Mouse (Mus musculus) left cerebral cortex, postnatal 4 days (tissue): Measurements from ENCODE around the gene Cks2. TPM values are rescaled to one million over a fixed set of nuclear protein-coding genes. Genes with fewer than 3 reads are reported as not detected.
A peak's percentile ranks its signal among the peaks of the same experiment; 100 is the strongest.

Experiments
- DNase-seq: peaks from one replicate; pipeline ENCODE4 v3.0.0-alpha.2; 2022
- intact Hi-C: fragments of 180-260 bp; cut with DNase I; formaldehyde crosslinking; loops from one replicate; pipeline ENCODE4 v1.15.1; 2025
- total RNA-seq, 2 experiments: library from RNA; stranded (reverse); gene quantifications; 2 replicates each; pipeline ENCODE4 v1.2.3; 2021

The Cks2 gene
- total RNA-seq: 1 to 10 TPM; 7.7 to 9.4 TPM

DNA sequence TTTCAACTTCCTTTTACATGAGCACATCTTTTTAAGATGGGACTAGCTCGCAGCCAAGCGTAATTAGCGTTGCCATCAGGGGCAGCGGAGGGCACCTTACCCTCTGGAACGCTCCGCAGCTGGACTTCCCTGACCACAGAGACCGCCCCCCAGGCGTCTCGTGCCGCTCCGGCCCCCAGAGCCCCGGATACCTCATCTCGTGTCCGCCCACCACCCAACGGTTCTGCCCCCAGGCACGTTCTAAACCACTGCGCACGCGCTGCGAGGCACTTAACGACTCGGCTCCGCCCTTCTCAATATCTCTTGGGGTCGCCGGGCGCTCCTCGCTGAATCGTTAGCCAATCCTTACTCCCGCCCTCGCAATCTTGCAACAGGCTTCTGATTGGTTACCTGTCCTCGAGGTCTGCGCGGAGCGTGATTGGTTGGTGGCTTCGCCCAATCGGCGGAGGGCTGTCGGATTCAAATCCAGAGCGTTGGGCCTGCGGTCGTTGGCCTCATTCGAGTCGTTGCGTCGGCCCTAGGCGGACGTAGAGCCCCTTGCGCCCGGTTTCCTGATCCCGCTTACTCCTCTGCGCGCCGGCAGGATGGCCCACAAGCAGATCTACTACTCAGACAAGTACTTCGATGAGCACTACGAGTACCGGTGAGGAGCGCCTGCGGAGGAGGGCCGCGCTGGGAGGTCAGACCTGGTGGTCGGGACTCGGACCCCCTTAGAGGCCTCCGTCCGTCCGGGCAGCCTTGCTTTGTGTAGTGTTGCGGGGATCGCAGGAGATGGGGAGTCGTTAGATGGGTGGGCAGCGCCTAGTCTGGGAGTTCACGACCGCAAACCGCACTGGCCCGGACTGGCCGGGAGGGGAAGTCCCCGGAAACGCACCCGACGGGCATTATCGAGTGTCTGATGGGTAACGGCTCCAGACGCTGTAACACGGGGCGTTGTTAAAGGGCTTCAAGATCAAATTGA, at the start of gene Cks2:
Gene Cks2 (plus strand): TSS at position 404 of the 961 bp plus-strand sequence.
- intact Hi-C loops: no loop called here
- DNase-seq: peak; percentile 98

DNA sequence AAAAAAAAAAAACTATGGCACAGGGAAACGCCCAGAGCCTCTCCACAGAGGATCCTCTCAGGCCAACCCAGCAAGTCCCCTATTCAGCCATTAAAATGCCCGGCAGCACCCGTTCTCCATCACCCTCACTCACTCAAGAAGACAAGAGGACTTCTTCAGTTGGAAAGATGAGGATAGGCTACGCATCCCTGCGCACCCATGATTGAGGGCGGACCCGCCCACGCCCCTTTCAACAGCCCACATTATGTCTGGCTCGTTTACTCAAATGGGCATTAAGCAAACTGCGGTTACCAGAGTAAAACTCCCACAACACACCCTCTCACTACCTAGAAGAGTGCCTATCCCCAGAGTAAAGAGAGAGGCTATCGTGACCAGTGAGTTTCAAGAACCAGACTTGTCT, 49.6 kb upstream of the Cks2 start:
- no peak for DNase-seq
- intact Hi-C loops: no loop called here

DNA sequence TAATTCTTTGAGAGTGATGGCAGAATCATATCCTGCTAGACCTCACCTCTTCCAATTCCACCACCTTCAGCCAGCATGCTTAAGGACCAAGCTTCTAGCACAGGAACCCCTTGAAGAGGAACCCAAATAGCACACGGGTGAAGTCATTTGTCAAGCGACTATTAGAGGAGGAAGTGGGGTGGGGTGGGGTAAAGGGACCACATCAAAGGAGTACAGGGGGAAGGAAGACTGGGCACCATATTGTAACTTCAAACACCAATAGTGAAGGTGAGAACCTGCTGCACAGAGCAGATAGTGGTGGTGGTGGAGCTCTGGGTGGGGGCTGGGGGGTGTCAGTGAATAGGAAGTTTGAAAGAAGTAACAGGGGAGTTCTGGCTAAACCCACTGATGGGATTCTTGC, 47.0 kb upstream of the Cks2 start:
- intact Hi-C loops: no loop called here

DNA sequence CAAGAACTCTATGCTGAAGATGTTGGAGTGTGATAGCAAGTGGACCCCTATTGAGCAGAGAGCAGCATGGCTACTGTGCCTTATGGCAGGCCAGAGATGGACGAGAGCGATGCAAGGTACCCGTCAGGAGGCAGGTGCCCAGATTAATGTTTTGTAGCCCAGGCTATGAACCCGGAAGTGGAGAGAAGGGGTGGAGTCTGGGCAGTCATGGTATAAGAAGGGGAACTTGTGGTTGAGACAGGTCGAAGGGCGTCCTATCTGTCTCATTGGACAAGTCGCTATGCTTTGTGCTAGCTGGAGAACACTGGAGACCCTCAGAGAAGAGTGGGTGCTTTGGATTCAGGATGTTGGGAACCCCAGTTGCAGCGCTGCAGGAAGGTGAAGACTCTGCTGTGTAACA, 44.9 kb upstream of the Cks2 start:
- intact Hi-C loops: no loop called here
- no peak for DNase-seq

More for the DNA sequence above, 47.0 kb upstream of the Cks2 start:
- DNase-seq: no peak

DNA sequence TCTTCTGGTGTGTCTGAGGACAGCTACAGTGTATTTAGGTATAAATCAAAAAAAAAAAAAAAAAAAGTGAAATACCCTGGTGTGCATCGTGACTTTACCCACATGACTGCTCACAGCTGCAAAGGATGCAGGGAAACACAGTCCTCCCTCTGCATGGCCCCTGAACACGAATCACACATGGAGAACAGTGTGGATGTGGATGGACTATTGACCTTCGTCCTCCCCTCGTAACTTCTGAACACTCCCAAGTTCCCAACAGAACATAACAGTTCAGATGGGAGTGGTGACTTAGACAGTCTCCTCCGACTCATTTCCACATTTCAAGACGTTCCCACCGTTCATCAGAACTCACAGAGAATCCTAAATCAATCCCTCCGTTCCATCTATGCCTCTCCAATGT, 42.3 kb upstream of the Cks2 start:
- no peak for DNase-seq
- intact Hi-C loops: no loop called here

DNA sequence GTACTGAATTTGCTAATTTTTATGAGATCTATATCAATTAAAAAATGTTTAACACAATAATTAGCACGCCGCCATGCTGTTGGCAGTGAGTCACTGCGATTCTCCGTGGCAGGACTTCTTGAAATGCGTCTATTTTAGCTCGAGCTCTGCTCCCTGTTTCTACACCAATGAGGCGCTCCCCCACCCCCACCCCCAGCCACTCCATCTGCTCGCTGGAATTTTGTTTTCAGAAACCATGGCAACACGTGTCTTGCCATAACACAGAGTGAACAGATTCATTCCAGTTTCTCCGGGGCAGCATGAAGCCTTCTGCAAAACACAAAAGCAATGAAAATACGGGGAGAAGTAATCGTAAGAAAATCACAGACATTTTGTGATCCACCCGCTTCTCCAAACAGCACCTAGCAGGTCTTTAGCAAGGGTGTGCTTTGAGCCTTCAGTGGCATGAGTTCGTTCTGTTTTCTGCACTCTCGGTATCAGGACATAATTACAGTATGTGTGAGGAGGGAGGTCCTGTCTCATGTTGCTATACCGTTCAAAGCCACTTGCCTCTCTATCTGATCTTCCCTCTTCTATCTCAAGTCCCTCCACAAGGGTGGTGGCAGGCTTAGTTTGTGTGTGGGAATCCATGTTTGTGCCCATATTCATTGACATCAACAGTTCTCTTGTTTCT, 41.7 kb upstream of the Cks2 start:
- intact Hi-C loops: no loop called here
- DNase-seq: peak; percentile 27

DNA sequence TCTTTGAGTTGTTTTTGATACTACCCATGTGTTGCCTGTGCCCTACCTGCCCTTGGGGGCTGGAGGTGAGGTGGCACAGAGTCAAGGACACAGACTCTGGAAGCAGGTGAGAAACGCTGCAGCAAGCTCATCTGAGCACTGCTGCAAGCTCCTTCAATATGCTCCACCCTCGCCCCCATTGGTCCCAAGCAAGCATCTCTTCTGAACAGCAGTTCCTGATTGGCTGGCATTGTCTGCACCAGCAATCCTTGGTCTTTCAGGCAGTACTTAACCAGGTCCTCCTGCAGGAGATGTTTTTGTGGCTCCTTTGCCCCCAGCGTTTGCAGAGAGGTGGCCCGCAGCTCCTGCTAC, 41.2 kb upstream of the Cks2 start:
- intact Hi-C loops: no loop called here
- DNase-seq: peak; percentile 17

DNA sequence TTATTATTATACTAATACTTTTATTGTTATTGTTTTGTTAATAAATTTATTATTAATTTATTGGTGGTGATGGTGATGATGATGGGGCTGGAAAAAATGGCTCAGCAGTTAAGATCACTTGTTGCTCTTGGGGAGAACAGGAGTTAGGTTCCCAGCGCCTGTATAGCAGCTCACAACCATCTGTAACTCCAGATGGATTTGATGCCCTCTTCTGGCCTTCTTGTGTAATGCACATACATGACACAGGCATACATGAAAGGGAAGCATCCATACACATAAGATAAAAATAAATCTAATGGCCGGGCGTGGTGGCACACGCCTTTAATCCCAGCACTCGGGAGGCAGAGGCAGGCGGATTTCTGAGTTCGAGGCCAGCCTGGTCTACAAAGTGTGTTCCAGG, 35.8 kb upstream of the Cks2 start:
- intact Hi-C loops: no loop called here

DNA sequence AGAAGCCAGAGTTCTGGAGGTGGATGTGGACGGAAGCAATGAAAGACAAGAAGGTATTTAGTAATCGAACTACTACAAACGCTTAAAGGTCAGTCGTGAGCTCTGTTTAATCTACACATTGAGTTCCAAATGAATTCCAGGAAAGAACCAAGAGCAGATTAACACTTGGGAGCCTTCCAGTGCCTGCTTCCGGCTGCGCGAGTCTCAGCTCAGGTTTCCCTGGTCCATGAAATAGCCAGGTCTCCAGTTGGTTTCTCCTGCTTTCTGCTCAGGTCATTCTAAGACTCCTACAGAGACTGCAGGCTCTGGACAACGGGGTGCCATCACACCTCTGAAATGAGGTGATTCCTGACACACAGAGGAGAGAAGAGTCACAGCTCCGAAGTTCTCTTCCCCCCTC, 34.0 kb upstream of the Cks2 start:
- DNase-seq: no peak
- intact Hi-C loops: loop anchor here (10.0 kb wide), 1 partner anchor 186 kb away; no protein-coding TSS in a partner anchor

More for the DNA sequence above, 35.8 kb upstream of the Cks2 start:
- DNase-seq: no peak

DNA sequence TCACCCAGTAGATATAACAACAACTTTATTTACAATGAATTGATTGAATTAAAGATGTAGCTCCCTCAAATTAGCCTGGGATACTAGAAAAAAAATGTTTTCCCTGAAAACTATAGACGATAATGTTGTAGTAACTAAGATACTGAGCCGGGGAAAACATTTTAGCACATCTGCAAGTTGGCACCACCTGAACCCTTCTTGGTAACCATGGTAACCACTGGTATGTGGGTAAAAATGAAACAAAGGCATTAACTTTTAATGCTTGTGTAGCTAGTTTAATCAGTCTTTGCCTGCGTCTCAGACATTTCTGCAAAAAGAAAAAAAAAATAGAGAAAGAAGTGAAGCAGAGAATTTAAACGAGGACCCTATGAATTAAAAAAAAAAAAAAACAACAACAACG, 33.5 kb upstream of the Cks2 start:
- DNase-seq: no peak
- intact Hi-C loops: loop anchor here (10.0 kb wide), 1 partner anchor 187 kb away; no protein-coding TSS in a partner anchor

DNA sequence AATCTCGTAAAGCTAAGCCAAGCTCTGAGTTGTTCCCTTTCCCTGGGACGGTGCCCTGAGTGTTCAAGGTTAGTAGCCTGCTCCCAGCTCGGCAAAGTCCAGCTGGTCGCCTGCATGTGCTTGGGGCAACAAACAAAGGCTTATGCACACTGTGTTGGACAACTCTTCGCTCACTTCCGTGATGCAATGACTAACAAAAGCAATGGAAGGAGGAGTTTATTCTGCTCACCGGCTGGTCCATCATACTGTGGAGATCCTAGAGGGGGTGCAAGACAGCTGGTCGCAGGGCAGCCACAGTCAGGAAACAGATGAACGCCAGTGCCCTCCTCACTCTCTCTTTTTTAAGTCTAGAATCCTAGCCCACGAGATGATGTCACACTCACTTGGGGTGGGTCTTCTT, 29.2 kb upstream of the Cks2 start:
- intact Hi-C loops: loop anchor here (5.0 to 10.0 kb wide), 3 partner anchors 49 to 659 kb away; partner anchors contain the start of gene Shc3

DNA sequence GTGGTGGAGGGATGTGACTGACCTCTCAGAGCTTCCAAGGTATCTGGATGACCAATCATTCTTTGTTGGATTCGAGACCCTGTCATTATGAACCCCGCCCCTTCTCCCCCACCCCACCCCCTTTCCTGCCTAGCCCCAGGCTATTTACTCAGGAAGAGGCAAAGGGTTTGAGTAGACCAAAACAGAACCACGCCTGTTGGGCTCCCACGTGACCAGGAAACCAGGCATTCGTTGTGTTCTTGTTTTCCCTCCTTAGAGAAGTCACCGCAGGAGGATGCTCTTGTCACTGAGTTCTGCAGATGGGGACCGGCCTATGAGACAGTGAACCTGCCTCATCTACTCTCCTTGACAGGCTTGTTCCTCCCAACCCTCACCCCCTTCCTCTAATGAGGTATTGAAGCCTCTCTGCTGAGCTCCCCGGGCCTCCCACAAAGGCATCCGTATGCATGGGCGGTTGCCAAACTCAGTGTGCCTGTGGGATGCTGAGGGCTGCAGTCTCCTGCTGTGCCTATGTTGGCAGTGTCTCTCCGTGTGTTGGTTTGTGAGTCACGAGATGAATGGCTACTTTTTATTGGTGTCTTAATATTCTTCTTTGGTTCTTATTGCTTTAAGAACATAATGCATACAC, 28.5 kb upstream of the Cks2 start:
- intact Hi-C loops: loop anchor here (5.0 to 10.0 kb wide), 3 partner anchors 49 to 659 kb away; partner anchors contain the start of gene Shc3
- DNase-seq: peak; percentile 68

More for the DNA sequence above, 29.2 kb upstream of the Cks2 start:
- no peak for DNase-seq

DNA sequence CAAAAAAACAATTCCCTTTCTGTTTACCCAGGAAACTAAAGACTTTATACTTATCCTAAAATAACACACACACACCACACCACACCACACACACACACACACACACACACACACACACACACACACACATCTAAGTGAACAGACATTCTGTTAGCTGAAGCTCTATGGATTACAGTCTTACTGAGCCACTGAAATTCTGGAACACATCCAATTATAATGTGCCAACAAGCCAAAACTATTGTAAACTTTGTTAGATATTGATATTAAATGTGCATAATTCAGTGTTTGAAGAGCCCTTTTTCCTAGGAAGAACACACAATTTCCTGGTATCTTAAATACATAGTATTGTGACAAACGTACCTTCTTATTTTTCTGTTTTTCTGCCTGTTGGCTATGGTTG, 27.7 kb upstream of the Cks2 start:
- intact Hi-C loops: loop anchor here (5.0 to 10.0 kb wide), 3 partner anchors 50 to 660 kb away; partner anchors contain the start of gene Shc3
- DNase-seq: no peak

DNA sequence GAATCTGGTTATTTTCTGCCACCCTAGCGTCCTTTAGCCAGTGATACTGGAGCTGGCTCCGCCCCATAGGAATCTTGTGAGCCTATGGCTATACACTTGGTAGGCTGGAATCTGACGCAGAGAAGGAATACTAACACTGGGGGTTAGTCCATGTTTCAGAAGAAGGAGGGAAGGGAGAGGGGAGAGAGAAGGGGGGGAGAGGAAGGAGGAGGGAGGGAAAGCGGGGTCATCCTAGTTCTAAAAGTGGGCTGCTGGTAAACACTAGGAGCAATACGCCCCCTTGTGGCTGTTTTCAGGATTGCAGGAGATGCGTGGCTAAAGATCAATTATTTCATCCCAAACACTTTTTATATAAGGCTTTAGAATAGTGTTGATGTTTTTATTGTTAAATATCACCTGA, 27.2 kb upstream of the Cks2 start:
- DNase-seq: peak; percentile 72
- intact Hi-C loops: loop anchor here (5.0 to 10.0 kb wide), 3 partner anchors 51 to 661 kb away; partner anchors contain the start of gene Shc3

DNA sequence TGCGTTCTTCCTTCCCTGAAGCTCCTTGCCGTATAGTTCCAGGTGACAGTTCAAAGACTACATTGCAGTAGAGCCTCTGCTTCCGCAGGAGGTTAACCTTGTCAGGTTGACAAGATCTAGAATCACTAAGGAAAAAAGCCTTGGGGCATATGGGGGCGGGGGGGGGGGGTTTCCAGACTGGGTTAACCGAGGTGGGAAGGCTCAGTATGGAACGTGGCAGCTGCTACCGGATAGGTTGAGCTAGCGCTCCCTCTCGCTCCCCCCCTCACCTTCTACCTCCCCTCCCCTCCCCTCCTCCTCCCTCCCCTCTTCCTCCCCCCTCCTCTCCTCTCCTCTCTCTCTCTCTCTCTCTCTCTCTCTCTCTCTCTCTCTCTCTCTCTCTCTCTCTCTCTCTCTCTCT, 26.4 kb upstream of the Cks2 start:
- intact Hi-C loops: loop anchor here (5.0 to 10.0 kb wide), 3 partner anchors 51 to 661 kb away; partner anchors contain the start of gene Shc3
- no peak for DNase-seq

DNA sequence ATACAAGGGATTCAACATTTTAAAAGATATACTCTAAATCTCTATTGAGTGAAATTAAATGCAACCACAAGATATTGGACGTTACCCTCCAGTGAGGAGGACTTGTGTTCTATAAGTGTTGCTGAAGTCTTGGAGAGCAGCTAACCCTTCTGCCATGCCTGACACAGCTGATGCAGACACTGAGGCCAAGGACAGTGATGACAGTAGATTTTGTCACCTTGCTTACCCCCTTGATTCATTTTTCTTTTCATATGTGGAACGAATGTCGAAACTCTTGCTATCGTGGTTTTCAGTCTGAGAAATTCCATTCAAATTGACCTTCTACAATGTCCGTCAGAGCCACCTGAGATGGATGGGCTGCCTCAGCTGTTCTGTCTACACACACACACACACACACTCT, 22.4 kb upstream of the Cks2 start:
- intact Hi-C loops: no loop called here
- no peak for DNase-seq

DNA sequence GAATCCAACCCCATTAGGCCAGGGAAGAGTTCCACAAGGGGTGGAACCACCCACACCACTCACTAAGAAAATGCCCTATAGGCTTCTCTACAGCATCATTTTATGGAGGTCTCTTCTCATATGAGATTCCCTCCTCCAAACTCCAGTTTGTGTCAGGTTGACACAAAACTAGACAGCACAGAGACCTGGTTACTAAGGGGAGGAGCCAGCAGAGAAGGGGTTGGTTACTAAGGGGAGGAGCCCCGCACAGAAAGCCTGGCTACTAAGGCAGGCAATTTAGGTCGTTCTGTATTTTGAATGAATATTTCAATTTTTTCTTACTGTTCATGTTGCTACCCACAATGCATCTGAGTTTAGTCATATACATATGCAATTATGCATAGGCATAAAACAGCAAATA, 21.4 kb upstream of the Cks2 start:
- DNase-seq: no peak
- intact Hi-C loops: no loop called here

DNA sequence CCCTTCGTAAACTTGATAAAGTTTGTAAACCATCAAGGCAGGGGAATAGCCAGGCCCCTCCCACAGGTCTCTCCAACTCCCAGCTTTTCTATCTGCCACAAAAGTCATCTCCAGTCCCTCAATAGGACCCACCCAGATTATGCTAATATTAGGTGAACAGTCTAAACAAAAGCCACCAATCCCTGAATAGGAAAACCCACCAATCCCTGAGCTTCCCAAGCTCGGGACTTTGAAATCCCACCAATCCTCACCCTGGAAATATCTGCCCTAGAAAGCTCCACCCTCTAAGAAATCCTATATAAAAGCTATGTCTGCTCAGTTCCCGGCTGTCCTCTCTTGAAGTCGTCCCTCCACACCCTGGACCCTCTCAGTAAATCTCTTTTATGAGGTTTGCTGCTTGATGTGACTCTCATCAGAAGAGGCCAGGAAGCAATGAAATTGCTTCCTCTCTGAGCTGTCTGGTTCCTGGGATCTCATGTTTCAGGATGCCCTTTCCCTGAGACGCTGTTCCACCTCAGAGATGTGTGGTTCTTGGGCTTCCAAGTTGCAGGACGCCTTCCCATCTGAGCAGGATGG, 16.7 kb upstream of the Cks2 start:
- DNase-seq: no peak
- intact Hi-C loops: no loop called here

DNA sequence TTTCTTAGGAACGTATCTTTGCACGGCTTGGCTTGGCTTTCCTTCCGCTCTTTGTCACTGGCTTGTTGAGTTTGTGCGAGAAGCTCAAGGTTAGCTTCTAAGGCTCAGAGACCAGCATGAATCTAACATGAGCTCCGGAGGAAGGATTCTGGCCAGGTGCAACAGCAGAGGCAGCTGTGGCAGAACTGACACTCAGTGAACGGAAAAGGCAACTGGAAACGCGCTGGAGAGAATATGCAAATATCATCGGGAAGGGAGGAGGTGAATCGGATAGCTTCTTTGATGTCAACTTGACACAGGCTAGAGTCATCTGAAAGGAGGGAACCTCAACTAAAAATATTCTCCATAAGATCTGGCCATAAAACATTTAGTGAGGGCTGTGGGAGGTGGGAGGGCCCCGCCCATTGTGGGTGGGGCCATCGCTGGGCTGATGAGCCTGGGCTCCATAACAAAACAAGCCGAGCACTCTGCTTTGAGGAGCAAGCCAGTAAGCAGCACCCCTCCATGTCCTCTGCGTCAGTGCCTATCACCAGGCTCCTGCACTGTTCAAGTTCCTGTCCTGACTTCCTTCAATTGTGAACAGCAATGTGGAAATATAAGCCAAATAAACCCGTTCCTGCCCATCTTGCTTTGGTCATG, 13.6 kb upstream of the Cks2 start:
- intact Hi-C loops: no loop called here
- DNase-seq: no peak

DNA sequence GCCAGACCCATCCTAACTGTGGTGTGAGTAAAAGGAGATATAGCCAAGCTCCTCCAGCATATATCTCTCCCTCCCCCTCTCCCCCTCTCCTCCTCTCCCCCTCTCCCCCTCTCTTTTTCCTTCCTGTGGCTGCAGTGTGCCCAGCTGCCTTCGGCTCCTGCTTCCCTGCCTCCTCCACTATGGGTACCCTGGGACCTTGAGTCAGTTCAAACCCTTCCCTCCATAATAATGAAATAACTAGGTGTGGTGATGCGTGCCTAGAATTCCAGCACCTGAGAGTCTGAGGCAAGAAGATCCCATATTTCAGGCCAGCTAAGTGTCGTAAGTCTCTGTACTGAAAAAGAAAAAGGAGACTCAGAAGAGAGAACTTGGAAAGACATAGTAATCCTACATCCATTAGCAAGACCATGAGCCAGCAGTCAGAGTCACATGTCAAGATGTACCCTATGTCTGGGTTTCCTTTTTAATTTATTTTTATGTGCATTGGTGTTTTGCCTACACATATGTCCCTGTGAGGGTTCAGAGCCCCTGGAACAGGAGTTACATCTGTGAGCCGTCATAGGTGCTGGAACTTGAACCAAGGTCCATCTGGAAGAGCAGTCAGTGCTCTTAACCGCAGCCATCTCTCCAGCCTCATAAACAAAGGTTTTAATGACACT, 12.3 kb upstream of the Cks2 start:
- intact Hi-C loops: no loop called here
- no peak for DNase-seq
